In the genomic region with DNA sequence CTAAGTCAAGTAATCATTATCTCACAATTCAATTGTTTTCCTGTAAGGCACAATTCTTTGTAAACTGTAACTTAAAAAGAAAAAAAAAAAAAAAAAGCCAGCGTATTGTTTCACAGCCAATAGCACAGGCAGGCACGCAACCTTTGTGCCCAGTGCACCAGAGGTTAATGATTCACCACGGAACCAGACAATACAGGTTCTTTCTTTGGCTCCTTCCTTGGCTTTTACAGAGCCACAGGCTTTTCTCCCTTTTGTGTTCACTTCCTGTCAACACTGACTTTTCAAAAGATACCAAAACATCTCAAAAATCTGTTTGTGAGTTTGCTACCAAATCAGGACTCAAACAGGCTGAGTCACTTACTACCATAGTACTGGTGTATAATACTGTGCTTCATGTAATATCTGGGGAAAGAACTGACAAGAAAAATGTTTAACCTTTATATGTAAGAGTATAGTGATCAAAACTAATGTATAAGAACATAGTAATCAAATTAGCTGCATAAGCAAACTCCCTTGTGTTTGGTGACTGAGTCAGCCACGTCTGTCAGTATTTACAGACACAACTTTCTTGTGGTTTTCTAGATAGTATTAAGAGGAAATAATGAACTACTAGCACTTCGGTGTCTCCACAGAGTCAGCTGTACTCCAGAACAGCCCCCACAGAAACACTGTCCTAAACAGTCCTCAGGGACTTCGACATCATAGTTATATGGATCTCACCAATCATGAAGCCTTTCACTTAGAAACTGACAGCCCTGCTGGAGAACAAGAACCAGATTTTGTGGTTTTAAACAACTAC, we compare ENCODE assay signal across 9 mouse cellular contexts. TPM values are rescaled to one million over a fixed set of nuclear protein-coding genes. Genes with fewer than 3 reads are reported as not detected.
A peak's percentile ranks its signal among the peaks of the same experiment; 100 is the strongest.
DNase-seq lines count a peak whose midpoint lies in the region; ATAC-seq and TF ChIP-seq lines count a peak whose summit lies in the region.
"Had no signal": no experiment of that assay in that cellular context is flagged by ENCODE, and none has a peak within 500 bp of the region (broad histone marks: within the 10 kb centered on the region; RNA-seq: fewer than 3 reads in every experiment).

No protein-coding gene starts in this region.

- no peak for TF ChIP-seq POLR2A in small intestine, adult 2 months (IDR thresholded peaks at IDR 0.05; ENCODE audit: low read depth, low read length)

- no peak overlapping the region for H3K4me3 ChIP-seq in lung, embryonic 16.5 days (ENCODE audit: low read length)
- H3K4me3 ChIP-seq in kidney, embryonic 16.5 days (ENCODE audit: low read length) = no peak overlapping the region
- H3K4me3 ChIP-seq in small intestine, adult 2 months (ENCODE audit: low read depth, low read length) = no peak overlapping the region
- H3K4me3 ChIP-seq: neural tube, embryonic 13.5 days had no signal

- H3K9ac ChIP-seq in lung, embryonic 16.5 days (ENCODE audit: low read length) = no peak overlapping the region
- no peak overlapping the region for H3K9ac ChIP-seq in kidney, embryonic 16.5 days (replicated peaks; ENCODE audit: low read length)
- H3K9ac ChIP-seq: neural tube, embryonic 13.5 days had no signal

- ATAC-seq in lung, embryonic 16.5 days (ENCODE audit: low read depth) = peak; percentile 79
- peak; percentile 68 for ATAC-seq in activated CD4-positive, CD25-positive, alpha-beta regulatory T cell, adult 4 months
- peak; percentile 95 for ATAC-seq in kidney, embryonic 16.5 days (ENCODE audit: low FRiP score, low TSS enrichment)

- H3K4me1 ChIP-seq in lung, embryonic 16.5 days (replicated peaks; ENCODE audit: control insufficient read depth, insufficient read depth, low read length) = peaks cover 21% of the 10 kb centered on the region
- peaks cover 15% of the 10 kb centered on the region; the same call in 1 of the 2 replicates for H3K4me1 ChIP-seq in kidney, embryonic 16.5 days (ENCODE audit: insufficient read depth, low read length)
- peaks cover 7% of the 10 kb centered on the region; the same call in 1 of the 2 replicates for H3K4me1 ChIP-seq in small intestine, adult 2 months (ENCODE audit: control insufficient read depth, insufficient read depth, insufficient read length, low read length)

- TF ChIP-seq CTCF in small intestine, adult 2 months (IDR thresholded peaks at IDR 0.05; ENCODE audit: extremely low read depth, insufficient read length, insufficient replicate concordance, low read depth, low read length) = no peak

- DNase-seq in lung, postnatal 25 days (ENCODE audit: low spot score) = no peak
- no peak for DNase-seq in layer of hippocampus, adult 9-10 months (ENCODE audit: low spot score)
- DNase-seq in MN1 (ENCODE audit: low spot score) = no peak
- no peak for DNase-seq in layer of hippocampus, postnatal 14 days (ENCODE audit: low spot score in 2 of 2)

- no peaks in the 10 kb centered on the region for H3K9me3 ChIP-seq in lung, embryonic 16.5 days (ENCODE audit: control insufficient read depth, low read length)
- no peaks in the 10 kb centered on the region for H3K9me3 ChIP-seq in kidney, embryonic 16.5 days (ENCODE audit: low read length)
- H3K9me3 ChIP-seq: neural tube, embryonic 13.5 days had no signal

- peak overlapping the region; percentile 63; the same call in 1 of the 2 replicates for H3K27ac ChIP-seq in lung, embryonic 16.5 days (ENCODE audit: low read length)
- H3K27ac ChIP-seq in kidney, embryonic 16.5 days (ENCODE audit: low read length) = peak overlapping the region; percentile 92
- H3K27ac ChIP-seq in small intestine, adult 2 months (ENCODE audit: insufficient read depth, low read depth, low read length) = peak overlapping the region; percentile 79
- H3K27ac ChIP-seq: neural tube, embryonic 13.5 days had no signal

- no peaks in the 10 kb centered on the region for H3K36me3 ChIP-seq in lung, embryonic 16.5 days (ENCODE audit: control insufficient read depth, insufficient read depth, low read length)
- no peaks in the 10 kb centered on the region for H3K36me3 ChIP-seq in kidney, embryonic 16.5 days (ENCODE audit: insufficient read depth, low read length)
- peaks cover 4% of the 10 kb centered on the region; the same call in 1 of the 2 replicates for H3K36me3 ChIP-seq in small intestine, adult 2 months (ENCODE audit: control insufficient read depth, insufficient read depth, low read length)
- H3K36me3 ChIP-seq: neural tube, embryonic 13.5 days had no signal

- no peak overlapping the region for H3K4me2 ChIP-seq in lung, embryonic 16.5 days (ENCODE audit: low read depth, low read length)
- H3K4me2 ChIP-seq in kidney, embryonic 16.5 days (replicated peaks; ENCODE audit: low read depth, low read length) = no peak overlapping the region
- H3K4me2 ChIP-seq: neural tube, embryonic 13.5 days had no signal

- 34% methylated on average over 6 of the region's 6 CpGs for WGBS in lung, embryonic 16.5 days
- WGBS in kidney, embryonic 16.5 days = 51% methylated on average over 6 of the region's 6 CpGs
- 15% methylated on average over 6 of the region's 6 CpGs for WGBS in small intestine, adult 2 months

- no peaks in the 10 kb centered on the region for H3K27me3 ChIP-seq in lung, embryonic 16.5 days (ENCODE audit: control insufficient read depth, insufficient read depth, low read depth, low read length)
- H3K27me3 ChIP-seq in kidney, embryonic 16.5 days (ENCODE audit: insufficient read depth, low read length) = no peaks in the 10 kb centered on the region
- H3K27me3 ChIP-seq in small intestine, adult 2 months (ENCODE audit: control insufficient read depth, insufficient read depth, low read length) = no peaks in the 10 kb centered on the region
- H3K27me3 ChIP-seq: neural tube, embryonic 13.5 days had no signal

RNA-seq across cellular contexts. Expression of gene Lpar6, which starts 16.0 kb away (rescaled TPM):
- 13.7 and 14.1 TPM in 2 replicates for polyA plus RNA-seq in lung, embryonic 16.5 days (2015; fragmentation: Nextera tagmentation; extraction: Ambion mirVana)
- polyA plus RNA-seq in activated CD4-positive, CD25-positive, alpha-beta regulatory T cell, adult 4 months (2017; shearing (Covaris generic)) = 10 to 100 TPM; 41.7 to 50.0 TPM
- polyA plus RNA-seq in kidney, embryonic 16.5 days (2015; fragmentation: Nextera tagmentation; extraction: Ambion mirVana) = 14.5 and 14.7 TPM in 2 replicates
- polyA plus RNA-seq in small intestine, adult 2 months (2012; rRNA removed) = 0.33 and 0.91 TPM in 2 replicates
- total RNA-seq in layer of hippocampus, postnatal 14 days (2021) = 1 to 10 TPM; 2.1 to 2.2 TPM
